Mouse (Mus musculus) heart, embryonic 14.5 days (tissue): Measurements from ENCODE around the gene Synj2. TPM values are rescaled to one million over a fixed set of nuclear protein-coding genes. Genes with fewer than 3 reads are reported as not detected.

Experiments
- ATAC-seq: fragments of 200-750 bp; cut with Nextera tagmentation; 2 replicates; pipeline ENCODE4 v1.8.0; 2017; ENCODE audit warnings: low read depth, moderate TSS enrichment; ENCODE audit not compliant: insufficient number of reproducible peaks, insufficient read depth, low FRiP score
- H3K27ac ChIP-seq, 2 experiments: fragments of 200-500 bp in 1 of 2; fragments of 300-500 bp in 1 of 2; sonication (generic) in 1 of 2; replicated peaks in 1 of 2; 2 replicates each; pipeline ENCODE4 v1.5.1; 2012 to 2014; ENCODE audit warnings: low read depth in 2 of 2, low read length in 2 of 2, control low read depth in 1 of 2, mild to moderate bottlenecking in 1 of 2, mixed read lengths in 1 of 2; ENCODE audit not compliant: control insufficient read depth in 1 of 2, insufficient read depth in 1 of 2
- H3K27me3 ChIP-seq: fragments of 300-500 bp; sonication (generic); 2 replicates; pipeline ENCODE4 v1.6.1; 2014; ENCODE audit warnings: mild to moderate bottlenecking, low read length, control low read depth; ENCODE audit not compliant: control insufficient read depth, insufficient read depth
- H3K36me3 ChIP-seq: fragments of 300-500 bp; sonication (generic); 2 replicates; pipeline ENCODE4 v1.6.1; 2014; ENCODE audit warnings: mild to moderate bottlenecking, control low read depth, low read length, mixed read lengths; ENCODE audit not compliant: control insufficient read depth, insufficient read depth
- H3K4me1 ChIP-seq, 2 experiments: fragments of 200-500 bp in 1 of 2; fragments of 300-500 bp in 1 of 2; sonication (generic) in 1 of 2; 2 replicates each; pipeline ENCODE4 v1.6.1; 2012 to 2014; ENCODE audit warnings: low read length in 2 of 2, control low read depth in 1 of 2, mixed read lengths in 1 of 2; ENCODE audit not compliant: control insufficient read depth in 2 of 2, insufficient read depth in 2 of 2
- H3K4me2 ChIP-seq: fragments of 300-500 bp; sonication (generic); 2 replicates; pipeline ENCODE4 v1.6.1; 2014; ENCODE audit warnings: mild to moderate bottlenecking, low read length
- H3K4me3 ChIP-seq, 2 experiments: fragments of 200-500 bp in 1 of 2; fragments of 300-500 bp in 1 of 2; sonication (generic) in 1 of 2; 2 replicates each; pipeline ENCODE4 v1.5.1; 2012 to 2014; ENCODE audit warnings: low read length in 2 of 2, mild to moderate bottlenecking in 2 of 2, control low read depth in 1 of 2, low read depth in 1 of 2, moderate library complexity in 1 of 2; ENCODE audit not compliant: control insufficient read depth in 1 of 2, insufficient read depth in 1 of 2
- H3K9ac ChIP-seq: fragments of 300-500 bp; sonication (generic); 2 replicates; pipeline ENCODE4 v1.6.1; 2014; ENCODE audit warnings: mild to moderate bottlenecking, low read length
- H3K9me3 ChIP-seq: fragments of 300-500 bp; sonication (generic); 2 replicates; pipeline ENCODE4 v1.6.1; 2016; ENCODE audit warnings: low read length, control low read depth; ENCODE audit not compliant: control insufficient read depth
- WGBS: fragments of 180-500 bp; shearing (Covaris S2); extraction: QIAGEN DNeasy Blood & Tissue Kit; methylation state at CpG from one replicate; pipeline ENCODE4 v1.1.7; 2014; 5-methylcytosine and 5-hydroxymethylcytosine counted together
- polyA plus RNA-seq: library from polyadenylated mRNA; unstranded; fragments of >200 nt; fragmentation: Nextera tagmentation; extraction: Ambion mirVana; gene quantifications from 2 replicates; pipeline ENCODE4 v1.2.1, GENCODE M21; 2014

Synj2 gene
- polyA plus RNA-seq, 1 experiment from 2014 or later, result 4.3 TPM

DNA sequence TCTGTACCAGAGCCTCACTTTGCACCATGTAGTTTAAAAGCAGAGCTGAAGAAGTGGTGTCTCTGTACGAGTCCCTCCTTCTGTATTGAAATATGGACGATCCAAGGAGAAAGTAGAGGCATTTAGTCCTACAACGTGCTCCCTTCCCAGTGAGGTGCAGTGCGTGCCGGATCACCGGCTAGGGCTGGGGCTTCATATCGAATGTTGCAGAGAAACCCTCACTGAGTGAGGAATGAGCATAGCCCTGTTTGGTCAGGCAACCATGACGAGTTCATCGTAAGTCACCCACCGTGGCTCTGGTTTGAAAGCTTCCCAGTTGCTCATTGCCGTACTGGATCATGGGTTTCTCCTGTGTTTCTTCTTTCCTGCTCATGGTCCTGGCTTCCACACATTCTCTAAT is 95.8 kb downstream of the Synj2 start:
- H3K36me3 ChIP-seq, result peaks cover 61% of the 10 kb centered on the region
- H3K9ac ChIP-seq, result no peak overlapping the region
- no peaks in the 10 kb centered on the region for H3K9me3 ChIP-seq
- H3K4me2 ChIP-seq, result no peak overlapping the region
- whole genome bisulfite sequencing, result 91% methylated on average over 11 of the region's 11 CpGs
- no peak overlapping the region for H3K4me3 ChIP-seq
- no peak for ATAC-seq
- peaks cover 4 to 8% of the 10 kb centered on the region in 2 experiments; a peak in 1 of 4 replicates for H3K4me1 ChIP-seq
- no peaks in the 10 kb centered on the region for H3K27me3 ChIP-seq
- H3K27ac ChIP-seq, result no peak overlapping the region

DNA sequence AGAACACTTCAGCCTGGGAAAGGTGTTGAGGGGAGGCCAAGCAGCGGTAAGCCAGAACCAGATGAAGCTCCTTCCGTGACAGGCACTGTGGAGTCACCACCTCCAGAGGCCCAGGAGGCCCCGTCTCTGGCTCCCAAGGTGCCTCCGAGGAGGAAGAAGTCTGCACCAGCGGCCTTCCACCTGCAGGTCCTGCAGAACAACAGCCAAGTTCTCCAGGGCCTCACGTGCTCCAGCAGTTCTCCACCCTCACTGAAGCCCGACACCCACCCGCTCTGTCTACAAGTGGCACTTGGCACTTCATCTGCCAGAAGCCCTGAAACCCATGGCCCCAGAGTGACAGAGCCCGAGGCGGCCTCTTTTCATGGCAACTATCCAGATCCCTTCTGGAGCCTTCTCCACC is 96.4 kb downstream of the Synj2 start:
- Histone ChIP-seq H3K9ac (no peak overlapping the region), H3K27ac (peak overlapping the region in 1 of 2 experiments; percentile 33; a peak in 1 of 4 replicates), H3K4me2 (no peak overlapping the region), H3K36me3 (peaks cover 61% of the 10 kb centered on the region), H3K4me1 (peaks cover 4 to 8% of the 10 kb centered on the region in 2 experiments; a peak in 1 of 4 replicates), H3K9me3 (no peaks in the 10 kb centered on the region), H3K4me3 (no peak overlapping the region), H3K27me3 (no peaks in the 10 kb centered on the region)
- WGBS, result 75% methylated on average over 10 of the region's 10 CpGs
- peak; percentile 47; the same call in 1 of the 2 replicates for ATAC-seq

DNA sequence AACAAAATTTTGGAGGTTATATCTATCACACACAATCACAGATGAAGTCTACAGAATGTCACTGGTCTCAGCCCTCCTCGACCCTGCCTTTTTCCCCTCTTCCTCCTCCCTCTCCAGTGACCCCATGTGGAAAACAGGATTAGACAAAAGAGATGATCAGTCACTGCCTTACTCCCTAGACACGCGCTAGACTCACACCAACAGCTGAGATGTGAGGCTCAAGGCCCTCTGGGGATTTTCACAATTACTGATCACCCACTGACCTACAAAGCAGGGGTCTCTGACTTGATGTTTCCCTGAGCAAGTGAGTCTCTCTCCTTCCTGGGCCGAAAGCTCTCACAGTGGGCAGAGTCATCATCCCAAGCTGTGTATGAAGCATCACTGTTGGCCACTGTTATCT is 111.7 kb downstream of the Synj2 start:
- Histone ChIP-seq H3K27ac (no peak overlapping the region), H3K4me3 (no peak overlapping the region), H3K9me3 (no peaks in the 10 kb centered on the region), H3K4me1 (no peaks in the 10 kb centered on the region), H3K4me2 (no peak overlapping the region), H3K36me3 (peaks cover 24% of the 10 kb centered on the region), H3K27me3 (no peaks in the 10 kb centered on the region), H3K9ac (no peak overlapping the region)
- ATAC-seq, result no peak
- WGBS, result 79% methylated on average over 4 of the region's 4 CpGs

GRCm38 (mm10) chr17:6054934-6055355 is 113.9 kb downstream of the Synj2 start:
- Histone ChIP-seq H3K27me3 (no peaks in the 10 kb centered on the region), H3K9me3 (no peaks in the 10 kb centered on the region), H3K36me3 (peaks cover 15% of the 10 kb centered on the region), H3K4me2 (no peak overlapping the region), H3K4me3 (no peak overlapping the region), H3K27ac (no peak overlapping the region), H3K9ac (no peak overlapping the region), H3K4me1 (no peaks in the 10 kb centered on the region)
- WGBS, result 21% methylated on average over 5 of the region's 5 CpGs
- no peak for ATAC-seq

GRCm38 (mm10) chr17:6062793-6063192 is 121.7 kb downstream of the Synj2 start:
- Histone ChIP-seq H3K27me3 (no peaks in the 10 kb centered on the region), H3K4me3 (no peak overlapping the region), H3K27ac (0 out of 4 replicates have a peak overlapping the region, but pooled peaks of 1 of the 2 experiments have one; percentile 2), H3K4me2 (no peak overlapping the region), H3K9ac (no peak overlapping the region), H3K4me1 (peaks cover 0 to 3% of the 10 kb centered on the region in 2 experiments; a peak in 1 of 4 replicates), H3K36me3 (peaks cover 27% of the 10 kb centered on the region), H3K9me3 (0 out of 2 replicates have a peak, but pooled peaks cover 3% of the 10 kb centered on the region)
- peak; percentile 39; the same call in 1 of the 2 replicates for ATAC-seq
- 52% methylated on average over 8 of the region's 8 CpGs for WGBS

GRCm38 (mm10) chr17:6063532-6063931 is 122.5 kb downstream of the Synj2 start:
- ATAC-seq, result no peak
- Histone ChIP-seq H3K4me3 (no peak overlapping the region), H3K4me2 (no peak overlapping the region), H3K9me3 (0 out of 2 replicates have a peak, but pooled peaks cover 3% of the 10 kb centered on the region), H3K27ac (0 out of 4 replicates have a peak overlapping the region, but pooled peaks of 1 of the 2 experiments have one; percentile 2), H3K36me3 (peaks cover 27% of the 10 kb centered on the region), H3K4me1 (peaks cover 0 to 3% of the 10 kb centered on the region in 2 experiments; a peak in 1 of 4 replicates), H3K27me3 (no peaks in the 10 kb centered on the region), H3K9ac (no peak overlapping the region)
- 81% methylated on average over 5 of the region's 5 CpGs for WGBS

GRCm38 (mm10) chr17:6066021-6066420 is 124.9 kb downstream of the Synj2 start:
- 0 out of 2 replicates have a peak, but pooled peaks cover 3% of the 10 kb centered on the region for H3K9me3 ChIP-seq
- no peak overlapping the region for H3K4me3 ChIP-seq
- no peak overlapping the region for H3K4me2 ChIP-seq
- H3K27me3 ChIP-seq, result no peaks in the 10 kb centered on the region
- no peak overlapping the region for H3K9ac ChIP-seq
- no peak overlapping the region for H3K27ac ChIP-seq
- 74% methylated on average over 2 of the region's 2 CpGs for WGBS
- H3K4me1 ChIP-seq, result peaks cover 0 to 3% of the 10 kb centered on the region in 2 experiments; a peak in 1 of 4 replicates
- no peak for ATAC-seq
- H3K36me3 ChIP-seq, result peaks cover 43% of the 10 kb centered on the region

- Histone ChIP-seq H3K9ac (no peak overlapping the region), H3K36me3 (peaks cover 53% of the 10 kb centered on the region), H3K27me3 (no peaks in the 10 kb centered on the region), H3K4me3 (no peak overlapping the region), H3K4me1 (peaks cover 0 to 3% of the 10 kb centered on the region in 2 experiments; a peak in 1 of 4 replicates), H3K4me2 (no peak overlapping the region), H3K9me3 (0 out of 2 replicates have a peak, but pooled peaks cover 3% of the 10 kb centered on the region), H3K27ac (no peak overlapping the region)
- no peak for ATAC-seq
- WGBS, result 77% methylated on average over 7 of the region's 7 CpGs
Measured at GRCm38 (mm10) chr17:6067613-6068012, 126.5 kb downstream of the Synj2 start.
